Mouse (Mus musculus) common myeloid progenitor, adult 5-6 weeks (primary cell): ENCODE measurements around the gene Ets1. TPM values are rescaled to one million over a fixed set of nuclear protein-coding genes. Genes with fewer than 3 reads are reported as not detected.

Experiments used
- ATAC-seq: replicated peaks from 2 replicates; pipeline ENCODE4 v1.8.0; 2016; ENCODE audit warnings: low read depth, mild to moderate bottlenecking, moderate TSS enrichment, inconsistent platforms; ENCODE audit not compliant: poor library complexity, severe bottlenecking
- total RNA-seq: library from RNA; stranded (forward); fragments of 200-1000, 187-1606 nt; gene quantifications from 2 replicates; pipeline ENCODE4 v1.2.3, GENCODE M21; 2017

Ets1 gene
- total RNA-seq: 6.4 and 8.4 TPM in 2 replicates

- ATAC-seq: peak; percentile 95
These were observed at the start of gene Ets1 for GRCm38 (mm10) chr9:32635627-32636385. TSS of gene Ets1 (plus strand) at chr9:32636221.

- ATAC-seq: peak; percentile 82
These were observed 46.1 kb upstream of the Ets1 start for GRCm38 (mm10) chr9:32589900-32590299.

GRCm38 (mm10) chr9:32590571-32590970 lies 45.5 kb upstream of the Ets1 start:
- ATAC-seq: no peak

- peak; percentile 88 for ATAC-seq
These were observed 44.1 kb upstream of the Ets1 start for GRCm38 (mm10) chr9:32591732-32592582.

- no peak for ATAC-seq
These were observed 43.5 kb upstream of the Ets1 start for GRCm38 (mm10) chr9:32592583-32592890.

GRCm38 (mm10) chr9:32593816-32594215 lies 42.2 kb upstream of the Ets1 start:
- ATAC-seq: no peak

- ATAC-seq: no peak
These were observed 41.7 kb upstream of the Ets1 start for GRCm38 (mm10) chr9:32594346-32594745.

GRCm38 (mm10) chr9:32595076-32595820 lies 40.8 kb upstream of the Ets1 start:
- no peak for ATAC-seq

- ATAC-seq: no peak
These were observed 39.7 kb upstream of the Ets1 start for GRCm38 (mm10) chr9:32596366-32596765.

GRCm38 (mm10) chr9:32601953-32602352 lies 34.1 kb upstream of the Ets1 start:
- ATAC-seq: no peak

- peak; percentile 52; the same call in 1 of the 2 replicates for ATAC-seq
These were observed 32.9 kb upstream of the Ets1 start for GRCm38 (mm10) chr9:32603097-32603496.

GRCm38 (mm10) chr9:32607218-32607617 lies 28.8 kb upstream of the Ets1 start:
- peak; percentile 86 for ATAC-seq

- ATAC-seq: no peak
These were observed 27.0 kb upstream of the Ets1 start for GRCm38 (mm10) chr9:32608831-32609610.

GRCm38 (mm10) chr9:32610218-32610617 lies 25.8 kb upstream of the Ets1 start:
- ATAC-seq: no peak

GRCm38 (mm10) chr9:32610631-32611030 lies 25.4 kb upstream of the Ets1 start:
- ATAC-seq: no peak

- ATAC-seq: no peak
These were observed 24.7 kb upstream of the Ets1 start for GRCm38 (mm10) chr9:32611340-32611739.

GRCm38 (mm10) chr9:32612426-32612825 lies 23.6 kb upstream of the Ets1 start:
- ATAC-seq: no peak

GRCm38 (mm10) chr9:32612861-32613421 lies 23.1 kb upstream of the Ets1 start:
- no peak for ATAC-seq

- ATAC-seq: no peak
These were observed 21.8 kb upstream of the Ets1 start for GRCm38 (mm10) chr9:32614191-32614590.

- no peak for ATAC-seq
These were observed 20.6 kb upstream of the Ets1 start for GRCm38 (mm10) chr9:32615461-32615860.
